Mouse (Mus musculus) heart, adult 2 months (tissue): ENCODE measurements at regions not wholly inside any gene's neighbourhood (a gene's known extent, or its start where the extent isn't known, plus 50 kb on each side); places are given as distances from the start of the nearest gene placed in this dataset.

Experiments used
- DNase-seq, 2 experiments: peaks; one replicate each; pipeline ENCODE4 v3.0.0; 2021
- H3K27ac ChIP-seq: fragments of 200-600 bp; 2 replicates; pipeline ENCODE4 v1.8.1; 2022
- H3K27me3 ChIP-seq: fragments of 200-500 bp; 2 replicates; pipeline ENCODE4 v1.6.1; 2012; ENCODE audit warnings: mild to moderate bottlenecking, low read length, inconsistent platforms, mixed read lengths; ENCODE audit not compliant: control insufficient read depth, insufficient read depth
- H3K36me3 ChIP-seq: fragments of 200-500 bp; 2 replicates; pipeline ENCODE4 v1.6.1; 2012; ENCODE audit warnings: low read length, inconsistent platforms; ENCODE audit not compliant: control insufficient read depth, insufficient read depth
- H3K4me1 ChIP-seq: fragments of 200-500 bp; 2 replicates; pipeline ENCODE4 v1.6.1; 2011; ENCODE audit warnings: low read length; ENCODE audit not compliant: control insufficient read depth, insufficient read depth
- H3K4me3 ChIP-seq: fragments of 200-600 bp; 2 replicates; pipeline ENCODE4 v1.8.1; 2022
- H3K79me2 ChIP-seq: fragments of 200-500 bp; replicated peaks from 2 replicates; pipeline ENCODE4 v1.6.1; 2012; ENCODE audit warnings: mild to moderate bottlenecking, inconsistent platforms, low read length, moderate library complexity, mixed read lengths; ENCODE audit not compliant: control insufficient read depth, insufficient read depth
- H3K9ac ChIP-seq: fragments of 200-500 bp; 2 replicates; pipeline ENCODE4 v1.6.1; 2012; ENCODE audit warnings: low read depth, mild to moderate bottlenecking, control low read depth, inconsistent platforms, low read length, mixed read lengths
- CTCF ChIP-seq: fragments of 200-600 bp; IDR thresholded peaks from 2 replicates; pipeline ENCODE4 v1.8.1; 2022; ENCODE audit warnings: antibody characterized with exemption, mild to moderate bottlenecking, moderate library complexity
- EP300 ChIP-seq: fragments of 200-500 bp; IDR thresholded peaks from 2 replicates; pipeline ENCODE4 v1.6.1; 2011; ENCODE audit warnings: low read depth, low read length, control low read depth; ENCODE audit not compliant: insufficient read depth
- POLR2A ChIP-seq: fragments of 200-500 bp; IDR thresholded peaks from 2 replicates; pipeline ENCODE4 v1.6.1; 2011; ENCODE audit warnings: mild to moderate bottlenecking, low read depth, low read length, control low read depth; ENCODE audit not compliant: insufficient read depth
- WGBS: fragments of 180-500 bp; shearing (Covaris S2); methylation state at CpG from one replicate; pipeline ENCODE4 v1.1.7; 2018; 5-methylcytosine and 5-hydroxymethylcytosine counted together
- intact Hi-C: fragments of 180-260 bp; cut with DNase I; formaldehyde crosslinking; loops from one replicate; pipeline ENCODE4 v1.15.1; 2025

GRCm38 (mm10) chr10:98349466-98349865 is 564.7 kb upstream of the Atp2b1 start:
- H3K4me1 ChIP-seq = no peaks in the 10 kb centered on the region
- H3K27me3 ChIP-seq = no peaks in the 10 kb centered on the region
- H3K9ac ChIP-seq = no peak overlapping the region
- WGBS = 51% methylated on average over 5 of the region's 5 CpGs
- no peaks in the 10 kb centered on the region for H3K79me2 ChIP-seq
- H3K4me3 ChIP-seq = no peak overlapping the region
- intact Hi-C loops = no loop called here
- DNase-seq = peak; percentile 65 to 69
- H3K27ac ChIP-seq = peak overlapping the region; percentile 43
- TF ChIP-seq EP300 (0 out of 2 replicates have a peak, but pooled peaks have one; percentile 6), CTCF (no peak)
- H3K36me3 ChIP-seq = no peaks in the 10 kb centered on the region

GRCm38 (mm10) chr10:98350318-98350926 is 563.8 kb upstream of the Atp2b1 start:
- TF ChIP-seq CTCF (no peak), POLR2A (no peak), EP300 (no peak)
- Histone ChIP-seq H3K27ac (no peak overlapping the region; the same call in 1 of the 2 replicates), H3K9ac (no peak overlapping the region), H3K36me3 (no peaks in the 10 kb centered on the region), H3K27me3 (no peaks in the 10 kb centered on the region), H3K79me2 (no peaks in the 10 kb centered on the region), H3K4me1 (no peaks in the 10 kb centered on the region), H3K4me3 (no peak overlapping the region)
- DNase-seq = no peak
- WGBS = 93% methylated on average over 6 of the region's 6 CpGs
- intact Hi-C loops = loop anchor here (5.0 kb wide), 1 partner anchor 632 kb away; no protein-coding TSS in a partner anchor

DNA sequence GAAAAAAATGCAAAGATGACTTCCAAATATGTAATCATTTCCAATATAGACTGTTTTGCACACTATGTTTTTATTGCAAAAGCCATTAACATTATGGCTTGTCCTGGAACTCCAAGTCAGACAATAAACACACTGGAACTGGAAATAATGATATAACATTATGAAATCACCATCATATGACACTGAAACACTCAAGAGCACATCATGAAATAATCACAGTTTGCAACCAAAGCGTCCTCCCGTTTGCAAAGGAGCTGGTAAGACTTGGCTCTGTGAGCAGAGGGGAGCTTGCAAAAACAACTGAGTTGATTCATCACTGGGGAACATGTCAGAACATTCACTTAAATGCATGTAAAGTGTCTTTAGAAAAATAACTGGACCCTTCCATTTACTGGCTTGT is 562.1 kb upstream of the Atp2b1 start:
- H3K9ac ChIP-seq = no peak overlapping the region
- no peak overlapping the region for H3K4me3 ChIP-seq
- no peaks in the 10 kb centered on the region for H3K79me2 ChIP-seq
- intact Hi-C loops = loop anchor here (5.0 kb wide), 1 partner anchor 630 kb away; no protein-coding TSS in a partner anchor
- H3K4me1 ChIP-seq = no peaks in the 10 kb centered on the region
- 57% methylated on average over 2 of the region's 2 CpGs for WGBS
- no peaks in the 10 kb centered on the region for H3K36me3 ChIP-seq
- TF ChIP-seq POLR2A (no peak), EP300 (no peak), CTCF (no peak)
- no peak for DNase-seq
- no peak overlapping the region for H3K27ac ChIP-seq
- H3K27me3 ChIP-seq = no peaks in the 10 kb centered on the region

- Histone ChIP-seq H3K27ac (no peak overlapping the region), H3K4me1 (no peaks in the 10 kb centered on the region), H3K9ac (no peak overlapping the region), H3K36me3 (no peaks in the 10 kb centered on the region), H3K79me2 (no peaks in the 10 kb centered on the region), H3K27me3 (no peaks in the 10 kb centered on the region), H3K4me3 (no peak overlapping the region)
- 83% methylated on average over 2 of the region's 2 CpGs for WGBS
- TF ChIP-seq EP300 = no peak
- TF ChIP-seq CTCF = no peak
- no peak for TF ChIP-seq POLR2A
- intact Hi-C loops = loop anchor here (5.0 kb wide), 1 partner anchor 628 kb away; no protein-coding TSS in a partner anchor
- DNase-seq = no peak
Observed at GRCm38 (mm10) chr10:98354486-98354885, 559.7 kb upstream of the Atp2b1 start.

DNA sequence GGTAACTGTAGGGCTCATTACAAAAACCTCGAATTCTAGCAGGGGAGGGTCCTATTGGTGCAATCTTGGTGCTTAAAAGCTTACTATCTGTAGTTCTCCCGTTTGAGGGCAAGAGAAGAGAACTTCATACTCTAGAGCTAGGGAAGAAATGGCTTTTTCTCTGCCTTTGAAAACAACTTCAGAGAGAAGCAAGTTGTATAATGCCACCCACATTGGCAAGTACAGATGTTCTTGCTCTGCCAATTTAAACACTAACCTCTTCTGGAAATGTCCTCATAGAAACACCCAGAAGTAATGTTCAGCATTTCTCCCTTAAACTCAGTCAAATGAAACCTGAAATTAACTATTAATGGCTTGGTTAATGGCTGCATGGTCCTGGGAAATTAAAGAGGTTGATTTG is 549.6 kb upstream of the Atp2b1 start:
- Histone ChIP-seq H3K36me3 (no peaks in the 10 kb centered on the region), H3K4me1 (no peaks in the 10 kb centered on the region), H3K9ac (no peak overlapping the region), H3K27ac (no peak overlapping the region), H3K27me3 (no peaks in the 10 kb centered on the region), H3K79me2 (no peaks in the 10 kb centered on the region), H3K4me3 (no peak overlapping the region)
- TF ChIP-seq CTCF (no peak), EP300 (no peak), POLR2A (no peak)
- DNase-seq = no peak
- intact Hi-C loops = no loop called here
- 52% methylated on average over 2 of the region's 2 CpGs for WGBS

GRCm38 (mm10) chr10:98372561-98372960 is 541.6 kb upstream of the Atp2b1 start:
- Histone ChIP-seq H3K36me3 (no peaks in the 10 kb centered on the region), H3K4me3 (no peak overlapping the region), H3K27ac (no peak overlapping the region), H3K4me1 (peaks cover 2% of the 10 kb centered on the region), H3K79me2 (no peaks in the 10 kb centered on the region), H3K27me3 (no peaks in the 10 kb centered on the region), H3K9ac (no peak overlapping the region)
- peak in 1 of 2 experiments; percentile 8 for DNase-seq
- intact Hi-C loops = no loop called here
- no peak for TF ChIP-seq CTCF
- TF ChIP-seq EP300 = no peak
- no peak for TF ChIP-seq POLR2A
- 50% methylated on average over 4 of the region's 4 CpGs for WGBS
